Mouse (Mus musculus) granulocyte monocyte progenitor cell, adult 5-6 weeks (primary cell): ENCODE measurements around the gene Tardbp. TPM values are rescaled to one million over a fixed set of nuclear protein-coding genes. Genes with fewer than 3 reads are reported as not detected.
A peak's percentile ranks its signal among the peaks of the same experiment; 100 is the strongest.

Experiments used
- ATAC-seq: replicated peaks from 2 replicates; pipeline ENCODE4 v1.8.0; 2016; ENCODE audit warnings: mild to moderate bottlenecking, moderate TSS enrichment, inconsistent platforms; ENCODE audit not compliant: poor library complexity, severe bottlenecking
- total RNA-seq, 2 experiments: library from RNA; stranded (forward) in 1 of 2; stranded (reverse) in 1 of 2; fragments of 200-712, 200-1000 nt in 1 of 2; fragments of >200 nt in 1 of 2; fragmentation: Nextera tagmentation in 1 of 2; gene quantifications; 2 replicates each; pipeline ENCODE4 v1.2.3; 2014 to 2017

Tardbp gene
- total RNA-seq (2014; fragmentation: Nextera tagmentation), result 411 and 464 TPM in 2 replicates
- total RNA-seq (2017), result 541 and 579 TPM in 2 replicates

GRCm38 (mm10) chr4:148626623-148627185 is at the start of gene Tardbp:
Gene Tardbp, minus strand, starts transcription at chr4:148627019.
- peak; percentile 89 for ATAC-seq

GRCm38 (mm10) chr4:148676188-148676960 is 49.6 kb upstream of the Tardbp start:
- peak; percentile 86 for ATAC-seq

- ATAC-seq, result no peak
Observed at GRCm38 (mm10) chr4:148675043-148675442, 48.2 kb upstream of the Tardbp start.

GRCm38 (mm10) chr4:148671230-148671947 is 44.6 kb upstream of the Tardbp start:
- no peak for ATAC-seq

- no peak for ATAC-seq
Observed at GRCm38 (mm10) chr4:148667006-148667755, 40.4 kb upstream of the Tardbp start.

- no peak for ATAC-seq
Observed at GRCm38 (mm10) chr4:148664021-148664420, 37.2 kb upstream of the Tardbp start.

- ATAC-seq, result no peak
Observed at GRCm38 (mm10) chr4:148663326-148663725, 36.5 kb upstream of the Tardbp start.

- peak; percentile 76 for ATAC-seq
Observed at GRCm38 (mm10) chr4:148662168-148662965, 35.5 kb upstream of the Tardbp start.

- ATAC-seq, result no peak
Observed at GRCm38 (mm10) chr4:148660174-148660573, 33.4 kb upstream of the Tardbp start.

GRCm38 (mm10) chr4:148657776-148658175 is 31.0 kb upstream of the Tardbp start:
- ATAC-seq, result no peak

GRCm38 (mm10) chr4:148656691-148657258 is 30.0 kb upstream of the Tardbp start:
- no peak for ATAC-seq

GRCm38 (mm10) chr4:148654701-148655398 is 28.0 kb upstream of the Tardbp start:
- ATAC-seq, result peak; percentile 76

GRCm38 (mm10) chr4:148651045-148651444 is 24.2 kb upstream of the Tardbp start:
- ATAC-seq, result no peak

GRCm38 (mm10) chr4:148649309-148649708 is 22.5 kb upstream of the Tardbp start:
- ATAC-seq, result no peak

GRCm38 (mm10) chr4:148646616-148647015 is 19.8 kb upstream of the Tardbp start:
- ATAC-seq, result no peak

GRCm38 (mm10) chr4:148644926-148645325 is 18.1 kb upstream of the Tardbp start:
- ATAC-seq, result no peak

GRCm38 (mm10) chr4:148644157-148644511 is 17.3 kb upstream of the Tardbp start:
- peak; percentile 83 for ATAC-seq

- ATAC-seq, result peak; percentile 66
Observed at GRCm38 (mm10) chr4:148643291-148644156, 16.7 kb upstream of the Tardbp start, which contains the start of gene Gm572. Gene Gm572, plus strand, starts transcription at chr4:148643317.
